Mouse (Mus musculus) heart, embryonic 12.5 days (tissue): ENCODE data around the gene Mapk8. TPM values are rescaled to one million over a fixed set of nuclear protein-coding genes. Genes with fewer than 3 reads are reported as not detected.

Experiments
- ATAC-seq: fragments of 200-750 bp; cut with Nextera tagmentation; 2 replicates; pipeline ENCODE4 v1.8.0; 2017; ENCODE audit warnings: moderate TSS enrichment, moderate library complexity; ENCODE audit not compliant: insufficient number of reproducible peaks, low FRiP score
- H3K27ac ChIP-seq: fragments of 300-500 bp; sonication (generic); 2 replicates; pipeline ENCODE4 v1.5.1; 2016; ENCODE audit warnings: mild to moderate bottlenecking, moderate library complexity; ENCODE audit not compliant: poor library complexity, severe bottlenecking
- H3K27me3 ChIP-seq: fragments of 300-500 bp; sonication (generic); replicated peaks from 2 replicates; pipeline ENCODE4 v1.6.1; 2016; ENCODE audit warnings: mild to moderate bottlenecking, moderate library complexity
- H3K36me3 ChIP-seq: fragments of 300-500 bp; sonication (generic); 2 replicates; pipeline ENCODE4 v1.6.1; 2016; ENCODE audit warnings: mild to moderate bottlenecking, moderate library complexity
- H3K4me1 ChIP-seq: fragments of 300-500 bp; sonication (generic); replicated peaks from 2 replicates; pipeline ENCODE4 v1.6.1; 2016; ENCODE audit warnings: mild to moderate bottlenecking
- H3K4me2 ChIP-seq: fragments of 300-500 bp; sonication (generic); 2 replicates; pipeline ENCODE4 v1.6.1; 2016; ENCODE audit warnings: mild to moderate bottlenecking, moderate library complexity
- H3K4me3 ChIP-seq: fragments of 300-500 bp; sonication (generic); 2 replicates; pipeline ENCODE4 v1.5.1; 2016; ENCODE audit warnings: mild to moderate bottlenecking
- H3K9ac ChIP-seq: fragments of 300-500 bp; sonication (generic); 2 replicates; pipeline ENCODE4 v1.6.1; 2016; ENCODE audit warnings: mild to moderate bottlenecking, moderate library complexity
- H3K9me3 ChIP-seq: fragments of 300-500 bp; sonication (generic); replicated peaks from 2 replicates; pipeline ENCODE4 v1.6.1; 2016; ENCODE audit warnings: mild to moderate bottlenecking, moderate library complexity
- WGBS: fragments of 180-500 bp; shearing (Covaris S2); methylation state at CpG from one replicate; pipeline ENCODE4 v1.1.7; 2016; 5-methylcytosine and 5-hydroxymethylcytosine counted together
- polyA plus RNA-seq: library from polyadenylated mRNA; unstranded; fragments of >200 nt; fragmentation: Nextera tagmentation; extraction: Ambion mirVana; gene quantifications from 2 replicates; pipeline ENCODE4 v1.2.1, GENCODE M21; 2016

Mapk8 gene
- polyA plus RNA-seq, 1 experiment from 2014 or later: 12.6 TPM

- H3K4me2 ChIP-seq: no peak overlapping the region
- no peaks in the 10 kb centered on the region for H3K36me3 ChIP-seq
- H3K9ac ChIP-seq: no peak overlapping the region
- no peak for ATAC-seq
- H3K4me3 ChIP-seq: no peak overlapping the region
- H3K9me3 ChIP-seq: no peaks in the 10 kb centered on the region
- H3K4me1 ChIP-seq: peaks cover 13% of the 10 kb centered on the region
- H3K27ac ChIP-seq: no peak overlapping the region
- H3K27me3 ChIP-seq: peaks cover 73% of the 10 kb centered on the region
- whole genome bisulfite sequencing: 47% methylated on average over 4 of the region's 4 CpGs
These were observed 99.2 kb downstream of the Mapk8 start for GRCm38 (mm10) chr14:33347738-33348137.

- WGBS: 61% methylated on average over 6 of the region's 6 CpGs
- 0 out of 2 replicates have a peak, but pooled peaks cover 8% of the 10 kb centered on the region for H3K4me1 ChIP-seq
- no peak overlapping the region for H3K9ac ChIP-seq
- no peaks in the 10 kb centered on the region for H3K9me3 ChIP-seq
- H3K4me2 ChIP-seq: no peak overlapping the region
- peaks cover 61% of the 10 kb centered on the region for H3K27me3 ChIP-seq
- H3K27ac ChIP-seq: no peak overlapping the region
- no peak overlapping the region for H3K4me3 ChIP-seq
- H3K36me3 ChIP-seq: no peaks in the 10 kb centered on the region
- ATAC-seq: no peak
These were observed 100.4 kb downstream of the Mapk8 start for GRCm38 (mm10) chr14:33346546-33346945.

- H3K9ac ChIP-seq: no peak overlapping the region
- no peak for ATAC-seq
- no peaks in the 10 kb centered on the region for H3K9me3 ChIP-seq
- H3K27ac ChIP-seq: no peak overlapping the region
- 81% methylated on average over 14 of the region's 14 CpGs for WGBS
- H3K27me3 ChIP-seq: peaks cover 28% of the 10 kb centered on the region
- no peak overlapping the region for H3K4me2 ChIP-seq
- no peaks in the 10 kb centered on the region for H3K36me3 ChIP-seq
- no peak overlapping the region for H3K4me3 ChIP-seq
- H3K4me1 ChIP-seq: no peaks in the 10 kb centered on the region
These were observed 103.7 kb downstream of the Mapk8 start for GRCm38 (mm10) chr14:33343131-33343725.

- WGBS: 66% methylated on average over 5 of the region's 5 CpGs
- Histone ChIP-seq H3K27me3 (peaks cover 9% of the 10 kb centered on the region), H3K36me3 (no peaks in the 10 kb centered on the region), H3K9me3 (no peaks in the 10 kb centered on the region), H3K27ac (no peak overlapping the region), H3K4me3 (no peak overlapping the region), H3K4me2 (no peak overlapping the region), H3K4me1 (0 out of 2 replicates have a peak, but pooled peaks cover 6% of the 10 kb centered on the region), H3K9ac (no peak overlapping the region)
- no peak for ATAC-seq
These were observed 108.3 kb downstream of the Mapk8 start for GRCm38 (mm10) chr14:33338684-33339083.

- Histone ChIP-seq H3K9me3 (no peaks in the 10 kb centered on the region), H3K36me3 (no peaks in the 10 kb centered on the region), H3K4me3 (no peak overlapping the region), H3K4me1 (peaks cover 16% of the 10 kb centered on the region; the same call in 1 of the 2 replicates), H3K4me2 (no peak overlapping the region), H3K27me3 (peaks cover 6% of the 10 kb centered on the region; the same call in 1 of the 2 replicates), H3K9ac (no peak overlapping the region), H3K27ac (no peak overlapping the region)
- WGBS: 58% methylated on average over 6 of the region's 6 CpGs
- ATAC-seq: no peak
These were observed 111.2 kb downstream of the Mapk8 start for GRCm38 (mm10) chr14:33335733-33336132.

GRCm38 (mm10) chr14:33334402-33334801 lies 112.6 kb downstream of the Mapk8 start:
- Histone ChIP-seq H3K9ac (no peak overlapping the region), H3K4me3 (no peak overlapping the region), H3K27me3 (peaks cover 6% of the 10 kb centered on the region; the same call in 1 of the 2 replicates), H3K27ac (no peak overlapping the region), H3K4me2 (no peak overlapping the region), H3K4me1 (peaks cover 16% of the 10 kb centered on the region; the same call in 1 of the 2 replicates), H3K36me3 (no peaks in the 10 kb centered on the region), H3K9me3 (no peaks in the 10 kb centered on the region)
- WGBS: 62% methylated on average over 4 of the region's 4 CpGs
- no peak for ATAC-seq

GRCm38 (mm10) chr14:33333833-33334232 lies 113.1 kb downstream of the Mapk8 start:
- Histone ChIP-seq H3K4me1 (peaks cover 17% of the 10 kb centered on the region), H3K4me2 (no peak overlapping the region), H3K9ac (no peak overlapping the region), H3K9me3 (no peaks in the 10 kb centered on the region), H3K36me3 (no peaks in the 10 kb centered on the region), H3K27me3 (peaks cover 6% of the 10 kb centered on the region; the same call in 1 of the 2 replicates), H3K27ac (no peak overlapping the region), H3K4me3 (no peak overlapping the region)
- WGBS: 71% methylated on average over 4 of the region's 4 CpGs
- no peak for ATAC-seq

- ATAC-seq: no peak
- Histone ChIP-seq H3K27me3 (no peaks in the 10 kb centered on the region), H3K27ac (no peak overlapping the region), H3K4me3 (no peak overlapping the region), H3K9me3 (no peaks in the 10 kb centered on the region), H3K36me3 (no peaks in the 10 kb centered on the region), H3K4me2 (no peak overlapping the region), H3K9ac (no peak overlapping the region), H3K4me1 (peaks cover 32% of the 10 kb centered on the region)
- WGBS: 19% methylated on average over 4 of the region's 4 CpGs
These were observed 115.3 kb downstream of the Mapk8 start for GRCm38 (mm10) chr14:33331627-33332026.

- Histone ChIP-seq H3K36me3 (no peaks in the 10 kb centered on the region), H3K9me3 (no peaks in the 10 kb centered on the region), H3K27me3 (no peaks in the 10 kb centered on the region), H3K4me3 (no peak overlapping the region), H3K27ac (no peak overlapping the region), H3K4me1 (peaks cover 32% of the 10 kb centered on the region), H3K9ac (no peak overlapping the region), H3K4me2 (no peak overlapping the region)
- 46% methylated on average over 4 of the region's 4 CpGs for WGBS
- ATAC-seq: no peak
These were observed 116.0 kb downstream of the Mapk8 start for GRCm38 (mm10) chr14:33330986-33331385.

GRCm38 (mm10) chr14:33329297-33329805 lies 117.6 kb downstream of the Mapk8 start:
- no peak overlapping the region for H3K4me2 ChIP-seq
- no peaks in the 10 kb centered on the region for H3K27me3 ChIP-seq
- ATAC-seq: no peak
- 88% methylated on average over 5 of the region's 5 CpGs for WGBS
- H3K9ac ChIP-seq: no peak overlapping the region
- no peaks in the 10 kb centered on the region for H3K36me3 ChIP-seq
- no peaks in the 10 kb centered on the region for H3K9me3 ChIP-seq
- no peak overlapping the region for H3K4me3 ChIP-seq
- H3K27ac ChIP-seq: no peak overlapping the region
- H3K4me1 ChIP-seq: peaks cover 26% of the 10 kb centered on the region

- H3K4me1 ChIP-seq: peaks cover 26% of the 10 kb centered on the region
- 43% methylated on average over 5 of the region's 5 CpGs for WGBS
- peak overlapping the region; percentile 9; the same call in 1 of the 2 replicates for H3K4me2 ChIP-seq
- H3K4me3 ChIP-seq: no peak overlapping the region
- no peak overlapping the region; the same call in 1 of the 2 replicates for H3K27ac ChIP-seq
- H3K27me3 ChIP-seq: 0 out of 2 replicates have a peak, but pooled peaks cover 5% of the 10 kb centered on the region
- 0 out of 2 replicates have a peak, but pooled peaks have one; percentile 17 for ATAC-seq
- no peaks in the 10 kb centered on the region for H3K36me3 ChIP-seq
- no peaks in the 10 kb centered on the region for H3K9me3 ChIP-seq
- no peak overlapping the region for H3K9ac ChIP-seq
These were observed 118.6 kb downstream of the Mapk8 start for GRCm38 (mm10) chr14:33328369-33328768.
